Mouse (Mus musculus): Measurements from ENCODE around the gene Gng10. TPM values are rescaled to one million over a fixed set of nuclear protein-coding genes. Genes with fewer than 3 reads are reported as not detected.

Gene Gng10
- total RNA-seq (2012; rRNA removed) (54.0 and 59.1 TPM in 2 replicates), polyA plus RNA-seq (2012; ENCODE audit: insufficient read depth in 1 of 2, insufficient read length in 2 of 2, low read depth in 1 of 2, low replicate concordance in 2 of 2, missing spikeins in 1 of 2) (10 to 100 TPM in 1 of 2 experiments, not detected in 1; 51.2 TPM)

GRCm38 (mm10) chr4:59034918-59035785 is at the start of gene Gng10:
TSS of gene Gng10 (plus strand) at chr4:59035088.
- H3K4me1 ChIP-seq (ENCODE audit: control insufficient read depth in 1 of 2, insufficient read depth in 2 of 2, low read length in 2 of 2), result peaks cover under 1 to 9% of the 10 kb centered on the region in 2 experiments; a peak in 3 of 4 replicates
- H3K9me3 ChIP-seq (replicated peaks; ENCODE audit: insufficient read depth, low read length), result no peaks in the 10 kb centered on the region
- TF ChIP-seq NELFE (IDR thresholded peaks at IDR 0.05; ENCODE audit: low read depth, low read length) (peak; percentile 44), UBTF (IDR thresholded peaks at IDR 0.05; ENCODE audit: borderline replicate concordance, insufficient read depth, low read depth, low read length) (peak; percentile 94), USF2 (IDR thresholded peaks at IDR 0.05; ENCODE audit: borderline replicate concordance in 1 of 2, insufficient read depth in 1 of 2, low read depth in 1 of 2, low read length in 2 of 2) (no peak), POLR2A (IDR thresholded peaks at IDR 0.05; ENCODE audit: control insufficient read depth in 1 of 2, insufficient read depth in 1 of 2, low read depth in 1 of 2, low read length in 2 of 2, poor library complexity in 1 of 2) (peak; percentile 30 to 65; a peak in 1 of 4 replicates), CTCF (IDR thresholded peaks at IDR 0.05 in 2 of 3, conservative IDR thresholded peaks at IDR 0.05 in 1 of 3; ENCODE audit: control insufficient read depth in 1 of 3, insufficient read depth in 1 of 3, low read depth in 2 of 3, low read length in 3 of 3, poor library complexity in 1 of 3, severe bottlenecking in 1 of 3) (peak in 1 of 3 experiments; percentile 45; a peak in 2 of 6 replicates), NRF1 (IDR thresholded peaks at IDR 0.05; ENCODE audit: insufficient read depth, low read depth, low read length, poor library complexity, severe bottlenecking) (peak; percentile 57; the same call in 1 of the 2 replicates), GATA1 (IDR thresholded peaks at IDR 0.05; ENCODE audit: low read depth, low read length) (no peak)
- peak within 1 kb of the TSS; percentile 79 to 85 for H3K4me3 ChIP-seq (ENCODE audit: control insufficient read depth in 1 of 2, insufficient read depth in 1 of 2, low read depth in 2 of 2, low read length in 2 of 2)
- H3K27ac ChIP-seq (ENCODE audit: control insufficient read depth, low read depth, low read length), result peak within 1 kb of the TSS; percentile 63
- peaks cover 0 to 10% of the 10 kb centered on the region in 2 experiments; a peak in 2 of 4 replicates for H3K36me3 ChIP-seq (ENCODE audit: control insufficient read depth in 1 of 2, insufficient read depth in 2 of 2, low read length in 2 of 2)
- H3K79me2 ChIP-seq (ENCODE audit: control insufficient read depth, insufficient read depth, low read length, poor library complexity), result peaks cover 11% of the 10 kb centered on the region
- peak; percentile 67 for DNase-seq (ENCODE audit: low read depth, low spot score)
- H3K27me3 ChIP-seq (ENCODE audit: control insufficient read depth in 1 of 2, insufficient read depth in 2 of 2, low read length in 2 of 2), result no peaks in the 10 kb centered on the region
- peak within 1 kb of the TSS; percentile 85 for H3K9ac ChIP-seq (ENCODE audit: control insufficient read depth, low read depth, low read length, poor library complexity, severe bottlenecking)

DNA sequence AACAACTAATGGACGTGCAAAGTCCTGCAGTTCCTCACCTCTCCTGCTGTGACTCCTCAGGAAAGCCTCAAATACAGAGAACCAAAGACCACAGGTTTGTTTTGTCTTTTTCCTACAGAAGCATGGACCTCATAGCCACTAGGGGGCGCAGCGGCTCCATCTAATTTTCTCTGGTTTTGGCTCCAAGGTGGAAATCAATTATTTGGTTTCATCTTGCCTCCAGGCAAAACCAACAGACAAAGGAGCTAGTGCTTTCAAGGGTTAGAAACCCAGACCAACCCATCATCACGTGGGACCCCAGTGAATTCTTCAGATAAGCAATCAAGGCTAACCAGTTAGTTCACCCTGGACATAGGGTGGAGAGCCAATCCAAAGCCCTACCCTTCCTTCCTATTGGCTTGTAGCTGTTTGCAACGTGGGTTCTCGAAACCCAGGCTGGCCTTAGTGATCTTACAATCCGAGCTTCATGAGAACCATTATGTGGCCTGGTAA is 49.7 kb upstream of the Gng10 start:
- no peak for TF ChIP-seq POLR2A (IDR thresholded peaks at IDR 0.05; ENCODE audit: control insufficient read depth in 1 of 2, insufficient read depth in 1 of 2, low read depth in 1 of 2, low read length in 2 of 2, poor library complexity in 1 of 2)
- TF ChIP-seq SMC3 (IDR thresholded peaks at IDR 0.05; ENCODE audit: low read depth, low read length), result peak; percentile 90
- TF ChIP-seq TCF12 (IDR thresholded peaks at IDR 0.05; ENCODE audit: low read depth, low read length), result no peak
- 0 out of 2 replicates have a peak, but pooled peaks have one; percentile 24 for TF ChIP-seq TBP (IDR thresholded peaks at IDR 0.05; ENCODE audit: low read depth, low read length)
- peak; percentile 75 for TF ChIP-seq SIN3A (IDR thresholded peaks at IDR 0.05; ENCODE audit: low read length)
- TF ChIP-seq RAD21 (IDR thresholded peaks at IDR 0.05; ENCODE audit: low read depth, low read length), result peak; percentile 94
- TF ChIP-seq HCFC1 (IDR thresholded peaks at IDR 0.05; ENCODE audit: low read depth, low read length), result 0 out of 2 replicates have a peak, but pooled peaks have one; percentile 35
- peak; percentile 82 to 97 (median 88) for TF ChIP-seq CTCF (IDR thresholded peaks at IDR 0.05 in 2 of 3, conservative IDR thresholded peaks at IDR 0.05 in 1 of 3; ENCODE audit: control insufficient read depth in 1 of 3, insufficient read depth in 1 of 3, low read depth in 2 of 3, low read length in 3 of 3, poor library complexity in 1 of 3, severe bottlenecking in 1 of 3)
- no peak for TF ChIP-seq KAT2A (conservative IDR thresholded peaks at IDR 0.05; ENCODE audit: low read depth, low read length)
- TF ChIP-seq GATA1 (IDR thresholded peaks at IDR 0.05; ENCODE audit: low read depth, low read length), result peak; percentile 52
- TF ChIP-seq USF2 (IDR thresholded peaks at IDR 0.05; ENCODE audit: borderline replicate concordance in 1 of 2, insufficient read depth in 1 of 2, low read depth in 1 of 2, low read length in 2 of 2), result no peak
- TF ChIP-seq MYC (IDR thresholded peaks at IDR 0.05; ENCODE audit: low read depth, low read length), result peak; percentile 55; the same call in 1 of the 2 replicates
- TF ChIP-seq MYB (IDR thresholded peaks at IDR 0.05; ENCODE audit: low read depth, low read length), result no peak
- TF ChIP-seq EP300 (IDR thresholded peaks at IDR 0.05; ENCODE audit: low read depth in 1 of 2, low read length in 2 of 2), result peak in 1 of 2 experiments; percentile 22; a peak in 1 of 4 replicates
- peak; percentile 14; the same call in 1 of the 2 replicates for TF ChIP-seq MXI1 (IDR thresholded peaks at IDR 0.05; ENCODE audit: low read depth, low read length)
- peak; percentile 80 for TF ChIP-seq ZC3H11A (IDR thresholded peaks at IDR 0.05; ENCODE audit: low read depth, low read length)
- no peak for TF ChIP-seq CHD1 (IDR thresholded peaks at IDR 0.05; ENCODE audit: low read depth, low read length)
- TF ChIP-seq POLR2AphosphoS5 (IDR thresholded peaks at IDR 0.05; ENCODE audit: borderline replicate concordance, low read depth, low read length), result no peak
- TF ChIP-seq NRF1 (IDR thresholded peaks at IDR 0.05; ENCODE audit: insufficient read depth, low read depth, low read length, poor library complexity, severe bottlenecking), result no peak
- peak; percentile 68 for TF ChIP-seq USF1 (IDR thresholded peaks at IDR 0.05; ENCODE audit: low read depth, low read length)
- peak; percentile 50; the same call in 1 of the 2 replicates for TF ChIP-seq MAX (IDR thresholded peaks at IDR 0.05; ENCODE audit: low read length)
- 0 out of 2 replicates have a peak, but pooled peaks have one; percentile 6 for TF ChIP-seq TAL1 (IDR thresholded peaks at IDR 0.05; ENCODE audit: low read length)
- H3K27me3 ChIP-seq (ENCODE audit: control insufficient read depth in 1 of 2, insufficient read depth in 2 of 2, low read length in 2 of 2), result no peaks in the 10 kb centered on the region
- H3K79me2 ChIP-seq (ENCODE audit: control insufficient read depth, insufficient read depth, low read length, poor library complexity), result no peaks in the 10 kb centered on the region; the same call in 1 of the 2 replicates
- peak overlapping the region; percentile 41 for H3K9ac ChIP-seq (ENCODE audit: control insufficient read depth, low read depth, low read length, poor library complexity, severe bottlenecking)
- H3K36me3 ChIP-seq (ENCODE audit: control insufficient read depth in 1 of 2, insufficient read depth in 2 of 2, low read length in 2 of 2), result peaks cover 0 to 28% of the 10 kb centered on the region in 2 experiments; a peak in 2 of 4 replicates
- peak; percentile 89 for DNase-seq (ENCODE audit: low read depth, low spot score)
- H3K27ac ChIP-seq (ENCODE audit: control insufficient read depth, low read depth, low read length), result peak overlapping the region; percentile 22; the same call in 1 of the 2 replicates
- H3K4me3 ChIP-seq (ENCODE audit: control insufficient read depth in 1 of 2, insufficient read depth in 1 of 2, low read depth in 2 of 2, low read length in 2 of 2), result peak overlapping the region; percentile 48 to 89
- H3K9me3 ChIP-seq (replicated peaks; ENCODE audit: insufficient read depth, low read length), result no peaks in the 10 kb centered on the region
- peaks cover 16 to 25% of the 10 kb centered on the region in 2 experiments for H3K4me1 ChIP-seq (ENCODE audit: control insufficient read depth in 1 of 2, insufficient read depth in 2 of 2, low read length in 2 of 2)
